Mouse (Mus musculus): ENCODE measurements around the gene Naa80.

- no peak for TF ChIP-seq CTCF (IDR thresholded peaks at IDR 0.05; ENCODE audit: borderline replicate concordance, insufficient read depth, low read length)
- no peak for TF ChIP-seq POLR2A (IDR thresholded peaks at IDR 0.05; ENCODE audit: low read depth, low read length)
These were observed 34.4 kb downstream of the Naa80 start for GRCm38 (mm10) chr9:107612945-107613569.

Data from embryonic fibroblast, embryonic 13.5 days (primary cell).